Mouse (Mus musculus) hindbrain, embryonic 11.5 days (tissue): ENCODE data around the gene Taar1. TPM values are rescaled to one million over a fixed set of nuclear protein-coding genes. Genes with fewer than 3 reads are reported as not detected.
A peak's percentile ranks its signal among the peaks of the same experiment; 100 is the strongest.

Source experiments
- ATAC-seq: fragments of 200-750 bp; cut with Nextera tagmentation; 2 replicates; pipeline ENCODE4 v1.8.0; 2017; ENCODE audit warnings: mild to moderate bottlenecking, moderate TSS enrichment, moderate library complexity; ENCODE audit not compliant: low FRiP score
- DNase-seq: peaks from one replicate; pipeline ENCODE4 v3.0.0-alpha.2; 2015; ENCODE audit warnings: low spot score
- H3K27ac ChIP-seq: fragments of 300-500 bp; sonication (generic); 2 replicates; pipeline ENCODE4 v1.5.1; 2014; ENCODE audit warnings: mild to moderate bottlenecking, low read depth, low read length
- H3K27me3 ChIP-seq: fragments of 300-500 bp; sonication (generic); 2 replicates; pipeline ENCODE4 v1.6.1; 2014; ENCODE audit warnings: mild to moderate bottlenecking, low read length, moderate library complexity, mixed read lengths; ENCODE audit not compliant: control insufficient read depth, insufficient read depth
- H3K36me3 ChIP-seq: fragments of 300-500 bp; sonication (generic); 2 replicates; pipeline ENCODE4 v1.6.1; 2014; ENCODE audit warnings: mild to moderate bottlenecking, low read length, moderate library complexity, mixed read lengths; ENCODE audit not compliant: control insufficient read depth, insufficient read depth
- H3K4me1 ChIP-seq: fragments of 300-500 bp; sonication (generic); replicated peaks from 2 replicates; pipeline ENCODE4 v1.6.1; 2014; ENCODE audit warnings: low read length, mixed read lengths; ENCODE audit not compliant: control insufficient read depth, insufficient read depth
- H3K4me2 ChIP-seq: fragments of 300-500 bp; sonication (generic); replicated peaks from 2 replicates; pipeline ENCODE4 v1.6.1; 2014; ENCODE audit warnings: mild to moderate bottlenecking, low read depth, low read length
- H3K4me3 ChIP-seq: fragments of 300-500 bp; sonication (generic); 2 replicates; pipeline ENCODE4 v1.5.1; 2014; ENCODE audit warnings: low read depth, low read length
- H3K9ac ChIP-seq: fragments of 300-500 bp; sonication (generic); 2 replicates; pipeline ENCODE4 v1.6.1; 2014; ENCODE audit warnings: low read depth, low read length
- H3K9me3 ChIP-seq: fragments of 300-500 bp; sonication (generic); 2 replicates; pipeline ENCODE4 v1.6.1; 2016; ENCODE audit warnings: low read length; ENCODE audit not compliant: control insufficient read depth
- WGBS: fragments of 180-500 bp; shearing (Covaris S2); extraction: QIAGEN DNeasy Blood & Tissue Kit; methylation state at CpG from one replicate; pipeline ENCODE4 v1.1.7; 2014; 5-methylcytosine and 5-hydroxymethylcytosine counted together
- polyA plus RNA-seq: library from polyadenylated mRNA; unstranded; fragments of >200 nt; fragmentation: Nextera tagmentation; extraction: Ambion mirVana; gene quantifications from 2 replicates; pipeline ENCODE4 v1.2.1, GENCODE M21; 2014

Taar1 gene
- polyA plus RNA-seq, 1 experiment from 2014 or later, result not detected

DNA sequence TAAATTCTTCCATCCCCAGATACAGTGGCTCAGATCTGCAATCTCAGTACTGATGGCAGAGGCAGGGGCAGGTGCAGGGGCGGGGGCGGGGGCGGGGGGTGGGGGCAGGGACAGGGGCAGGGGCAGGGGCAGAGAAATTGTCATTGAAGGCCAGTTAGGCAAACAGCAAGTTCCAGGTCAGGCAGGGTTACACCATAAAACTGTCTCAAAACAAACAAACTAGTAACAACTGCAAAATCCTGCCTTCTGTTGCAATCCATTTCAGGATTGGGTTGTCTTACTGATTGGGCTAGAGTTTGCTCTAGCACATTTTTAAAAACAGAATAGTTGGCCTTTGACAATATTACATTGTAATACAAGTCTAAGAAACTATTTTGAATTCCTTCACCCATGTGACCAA, 2.3 kb downstream of the Taar1 start:
- Histone ChIP-seq H3K36me3 (no peaks in the 10 kb centered on the region), H3K9ac (no peak overlapping the region), H3K4me3 (no peak overlapping the region), H3K27ac (no peak overlapping the region), H3K4me1 (no peaks in the 10 kb centered on the region), H3K27me3 (no peaks in the 10 kb centered on the region), H3K9me3 (no peaks in the 10 kb centered on the region), H3K4me2 (no peak overlapping the region)
- ATAC-seq (no peak), DNase-seq (no peak)
- 76% methylated on average over 3 of the region's 3 CpGs for WGBS

DNA sequence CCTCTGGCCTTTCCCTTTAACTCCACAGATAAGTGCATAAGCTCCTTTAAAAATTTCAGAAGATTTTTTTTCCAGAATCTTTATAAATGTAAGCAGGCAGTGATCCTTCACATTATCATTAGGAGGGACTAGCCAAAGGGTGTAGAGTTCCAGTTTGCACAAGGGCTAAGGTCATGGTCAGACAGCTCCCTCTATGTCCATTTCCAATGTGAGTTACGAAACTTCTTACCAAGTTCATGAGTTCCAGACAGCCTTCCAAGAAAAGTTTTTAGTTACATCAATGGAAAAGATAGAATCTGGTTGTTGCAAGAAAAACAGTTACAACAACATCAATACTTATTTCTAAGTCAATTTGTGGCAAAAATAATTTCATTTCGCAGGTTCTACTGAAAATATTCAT, 3.8 kb downstream of the Taar1 start:
- ATAC-seq (no peak), DNase-seq (no peak)
- WGBS, result 87% methylated on average over 2 of the region's 2 CpGs
- Histone ChIP-seq H3K27me3 (no peaks in the 10 kb centered on the region), H3K4me2 (no peak overlapping the region), H3K36me3 (no peaks in the 10 kb centered on the region), H3K9ac (no peak overlapping the region), H3K4me3 (no peak overlapping the region), H3K27ac (no peak overlapping the region), H3K4me1 (no peaks in the 10 kb centered on the region), H3K9me3 (no peaks in the 10 kb centered on the region)

DNA sequence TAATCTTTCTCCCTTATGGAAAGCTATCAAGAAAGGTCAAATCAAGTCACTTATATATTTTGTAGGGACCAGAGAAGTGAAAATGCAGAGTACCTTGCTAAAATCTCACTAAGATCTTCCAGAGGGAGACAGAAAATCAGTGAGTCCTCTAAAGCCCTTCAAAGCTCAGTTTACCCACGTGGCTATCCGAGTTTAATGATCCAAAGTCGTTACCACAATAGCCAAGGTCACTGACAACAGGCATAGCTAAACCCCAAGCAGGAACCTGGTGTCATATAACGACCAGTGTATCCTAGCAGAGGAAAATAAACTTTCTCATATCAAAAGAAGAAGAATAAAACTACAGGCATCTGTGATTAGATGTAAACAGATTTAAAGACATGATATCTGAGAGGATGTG, 17.5 kb downstream of the Taar1 start:
- no peaks in the 10 kb centered on the region for H3K9me3 ChIP-seq
- H3K9ac ChIP-seq, result no peak overlapping the region
- no peak for ATAC-seq
- WGBS, result 56% methylated on average over 4 of the region's 4 CpGs
- no peaks in the 10 kb centered on the region for H3K36me3 ChIP-seq
- H3K27me3 ChIP-seq, result no peaks in the 10 kb centered on the region
- no peaks in the 10 kb centered on the region for H3K4me1 ChIP-seq
- DNase-seq, result no peak
- no peak overlapping the region for H3K27ac ChIP-seq
- no peak overlapping the region for H3K4me2 ChIP-seq
- H3K4me3 ChIP-seq, result no peak overlapping the region

DNA sequence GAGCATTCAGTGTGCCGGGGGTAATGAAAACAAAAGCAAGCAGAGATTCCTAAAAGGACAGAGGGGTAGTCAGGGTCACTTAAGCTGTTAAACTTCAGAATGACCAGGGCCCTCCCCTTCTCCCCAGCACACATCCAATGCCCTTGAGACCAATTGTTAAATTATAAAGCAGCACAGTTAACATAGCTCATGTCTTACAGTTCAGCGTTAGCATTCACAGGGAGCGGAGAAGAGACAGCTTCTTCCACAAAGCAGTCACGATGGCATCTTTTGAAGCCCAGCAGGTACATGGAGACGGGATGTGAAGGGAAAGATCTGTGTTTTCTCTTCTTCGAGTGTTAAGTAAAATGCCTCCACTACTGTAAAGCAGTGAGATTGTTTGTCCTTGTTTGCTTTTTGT, 18.2 kb downstream of the Taar1 start, which contains the start of gene Taar2:
TSS of gene Taar2 (plus strand) at position 261 of the 400 bp plus-strand sequence.
- DNase-seq (no peak), ATAC-seq (no peak)
- Histone ChIP-seq H3K4me1 (no peaks in the 10 kb centered on the region), H3K4me3 (no peak within 1 kb of the TSS), H3K27me3 (no peaks in the 10 kb centered on the region), H3K9me3 (no peaks in the 10 kb centered on the region), H3K36me3 (no peaks in the 10 kb centered on the region), H3K9ac (no peak within 1 kb of the TSS), H3K27ac (no peak within 1 kb of the TSS), H3K4me2 (no peak within 1 kb of the TSS)
- 58% methylated on average over 6 of the region's 6 CpGs for WGBS

DNA sequence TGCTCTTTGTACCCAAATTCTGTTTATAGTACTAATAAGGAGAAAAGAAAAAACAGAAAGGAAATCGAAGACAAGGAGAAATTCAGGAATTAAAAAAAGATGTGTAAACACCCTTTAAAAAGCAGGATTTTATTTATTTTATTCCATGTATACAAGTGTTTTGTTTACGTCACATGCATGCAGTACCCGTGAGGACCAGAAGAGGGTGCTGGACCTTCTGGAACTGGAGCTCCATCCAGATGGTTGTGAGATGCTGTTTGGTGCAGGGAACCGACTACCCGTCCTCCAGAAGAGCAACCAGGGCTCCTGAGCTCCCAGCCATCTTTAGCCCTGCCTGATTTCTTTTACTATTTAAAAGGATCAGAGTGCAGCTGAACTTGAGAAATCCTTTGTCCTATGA, 22.3 kb downstream of the Taar1 start:
- Histone ChIP-seq H3K27ac (no peak overlapping the region), H3K27me3 (no peaks in the 10 kb centered on the region), H3K36me3 (no peaks in the 10 kb centered on the region), H3K9me3 (no peaks in the 10 kb centered on the region), H3K4me2 (no peak overlapping the region), H3K4me1 (no peaks in the 10 kb centered on the region), H3K9ac (no peak overlapping the region), H3K4me3 (no peak overlapping the region)
- WGBS, result 79% methylated on average over 5 of the region's 5 CpGs
- ATAC-seq (no peak), DNase-seq (peak; percentile 9)

DNA sequence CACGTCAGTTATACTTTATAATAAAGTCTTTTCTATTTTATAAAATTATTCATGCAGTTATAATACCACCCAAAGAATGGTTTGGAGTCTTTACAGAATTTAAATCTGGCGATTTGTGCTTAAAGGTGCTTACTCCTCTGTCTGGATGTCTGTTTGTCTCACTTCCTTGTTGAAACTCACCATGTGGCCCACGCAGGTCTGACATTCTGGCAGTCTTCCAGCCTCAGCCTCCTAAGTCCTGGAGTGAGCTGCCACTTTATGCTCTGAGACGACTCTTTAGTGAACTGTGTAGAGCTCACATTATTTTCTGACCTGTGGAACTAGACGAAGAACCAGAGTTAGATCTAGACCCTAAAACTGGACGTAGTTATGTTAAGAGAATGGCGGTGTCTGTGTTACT, 27.9 kb downstream of the Taar1 start:
- no peaks in the 10 kb centered on the region for H3K4me1 ChIP-seq
- no peak overlapping the region for H3K9ac ChIP-seq
- DNase-seq (no peak), ATAC-seq (no peak)
- WGBS, result 80% methylated on average over 7 of the region's 7 CpGs
- no peak overlapping the region for H3K27ac ChIP-seq
- H3K36me3 ChIP-seq, result no peaks in the 10 kb centered on the region
- no peak overlapping the region for H3K4me2 ChIP-seq
- no peaks in the 10 kb centered on the region for H3K9me3 ChIP-seq
- no peak overlapping the region for H3K4me3 ChIP-seq
- no peaks in the 10 kb centered on the region for H3K27me3 ChIP-seq

DNA sequence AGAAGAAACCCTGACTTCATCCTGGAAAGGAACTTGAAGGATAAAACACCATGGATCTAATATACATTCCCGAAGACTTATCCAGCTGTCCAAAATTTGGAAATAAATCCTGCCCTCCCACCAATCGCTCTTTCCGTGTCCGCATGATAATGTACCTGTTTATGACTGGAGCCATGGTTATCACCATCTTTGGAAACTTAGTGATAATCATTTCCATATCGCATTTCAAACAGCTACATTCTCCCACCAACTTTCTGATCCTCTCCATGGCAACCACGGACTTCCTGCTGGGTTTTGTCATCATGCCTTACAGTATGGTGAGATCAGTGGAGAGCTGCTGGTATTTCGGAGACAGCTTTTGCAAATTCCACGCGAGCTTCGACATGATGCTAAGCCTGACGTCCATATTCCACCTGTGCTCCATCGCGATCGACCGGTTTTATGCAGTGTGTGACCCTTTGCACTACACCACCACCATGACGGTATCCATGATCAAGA, 29.4 kb downstream of the Taar1 start, which contains the start of gene Taar3:
TSS of gene Taar3 (plus strand) at position 51 of the 498 bp plus-strand sequence.
- Histone ChIP-seq H3K4me1 (no peaks in the 10 kb centered on the region), H3K4me3 (no peak within 1 kb of the TSS), H3K9me3 (no peaks in the 10 kb centered on the region), H3K27ac (no peak within 1 kb of the TSS), H3K4me2 (no peak within 1 kb of the TSS), H3K9ac (no peak within 1 kb of the TSS), H3K27me3 (no peaks in the 10 kb centered on the region), H3K36me3 (no peaks in the 10 kb centered on the region)
- ATAC-seq, result no peak
- WGBS, result 88% methylated on average over 16 of the region's 16 CpGs
- peak; percentile 9 for DNase-seq

DNA sequence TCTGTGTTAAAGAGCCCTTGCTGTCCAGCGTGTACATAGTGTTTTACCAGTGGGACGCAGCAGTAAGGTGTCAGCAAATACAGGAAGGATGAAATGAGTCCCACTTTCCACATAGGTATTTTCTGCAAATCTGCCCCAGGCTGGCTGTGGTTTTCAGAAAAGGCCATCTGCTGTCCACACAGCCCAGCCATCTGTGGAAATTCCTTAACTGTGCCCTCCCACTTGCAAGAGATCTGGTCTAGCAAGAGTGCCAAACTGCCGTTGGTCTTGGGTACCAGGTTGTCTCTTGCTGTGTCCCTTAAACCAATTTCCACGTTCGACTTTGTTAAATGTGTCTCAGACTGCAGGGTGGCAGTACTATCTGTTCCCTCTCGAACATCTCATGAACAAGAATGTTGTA, 31.6 kb downstream of the Taar1 start:
- no peaks in the 10 kb centered on the region for H3K9me3 ChIP-seq
- no peaks in the 10 kb centered on the region for H3K36me3 ChIP-seq
- H3K9ac ChIP-seq, result no peak overlapping the region
- no peaks in the 10 kb centered on the region for H3K4me1 ChIP-seq
- 90% methylated on average over 6 of the region's 6 CpGs for WGBS
- H3K27me3 ChIP-seq, result no peaks in the 10 kb centered on the region
- no peak overlapping the region for H3K27ac ChIP-seq
- no peak overlapping the region for H3K4me3 ChIP-seq
- ATAC-seq (no peak), DNase-seq (no peak)
- no peak overlapping the region for H3K4me2 ChIP-seq

DNA sequence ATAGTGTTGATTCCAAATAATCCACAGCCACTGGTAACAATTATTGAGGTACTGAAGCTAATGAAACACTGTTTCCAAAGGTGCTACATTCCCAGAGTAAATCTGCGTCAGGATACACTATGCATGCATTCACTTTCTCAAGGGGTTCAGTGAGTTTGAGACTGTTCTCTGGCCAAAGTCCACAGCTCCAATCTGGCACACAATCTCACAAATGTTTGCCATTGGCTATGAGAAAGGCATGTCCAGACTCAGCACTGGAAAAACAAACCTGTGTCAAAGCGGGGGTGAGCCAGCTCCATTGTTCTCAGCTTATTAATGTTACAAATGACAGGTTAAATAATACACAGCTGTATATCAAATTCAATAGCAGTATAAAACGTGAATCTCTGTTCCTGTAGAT, 38.9 kb downstream of the Taar1 start:
- H3K4me3 ChIP-seq, result no peak overlapping the region
- DNase-seq, result no peak
- no peak overlapping the region for H3K9ac ChIP-seq
- 74% methylated on average over 3 of the region's 3 CpGs for WGBS
- no peak overlapping the region for H3K4me2 ChIP-seq
- no peak overlapping the region for H3K27ac ChIP-seq
- no peaks in the 10 kb centered on the region for H3K9me3 ChIP-seq
- no peaks in the 10 kb centered on the region for H3K27me3 ChIP-seq
- no peaks in the 10 kb centered on the region for H3K4me1 ChIP-seq
- ATAC-seq, result no peak
- H3K36me3 ChIP-seq, result no peaks in the 10 kb centered on the region
